Mouse (Mus musculus) heart, embryonic 12.5 days (tissue): Measurements from ENCODE around the gene Dnttip2. TPM values are rescaled to one million over a fixed set of nuclear protein-coding genes. Genes with fewer than 3 reads are reported as not detected.
A peak's percentile ranks its signal among the peaks of the same experiment; 100 is the strongest.
"Not testable (repeated sequence)": the region's sequence is repeated elsewhere in the genome, so short reads cannot be mapped to it uniquely, and the experiment has no call there.

Experiments used
- ATAC-seq: fragments of 200-750 bp; cut with Nextera tagmentation; 2 replicates; pipeline ENCODE4 v1.8.0; 2017; ENCODE audit warnings: moderate TSS enrichment, moderate library complexity; ENCODE audit not compliant: insufficient number of reproducible peaks, low FRiP score
- H3K27ac ChIP-seq: fragments of 300-500 bp; sonication (generic); 2 replicates; pipeline ENCODE4 v1.5.1; 2016; ENCODE audit warnings: mild to moderate bottlenecking, moderate library complexity; ENCODE audit not compliant: poor library complexity, severe bottlenecking
- H3K27me3 ChIP-seq: fragments of 300-500 bp; sonication (generic); replicated peaks from 2 replicates; pipeline ENCODE4 v1.6.1; 2016; ENCODE audit warnings: mild to moderate bottlenecking, moderate library complexity
- H3K36me3 ChIP-seq: fragments of 300-500 bp; sonication (generic); 2 replicates; pipeline ENCODE4 v1.6.1; 2016; ENCODE audit warnings: mild to moderate bottlenecking, moderate library complexity
- H3K4me1 ChIP-seq: fragments of 300-500 bp; sonication (generic); replicated peaks from 2 replicates; pipeline ENCODE4 v1.6.1; 2016; ENCODE audit warnings: mild to moderate bottlenecking
- H3K4me2 ChIP-seq: fragments of 300-500 bp; sonication (generic); 2 replicates; pipeline ENCODE4 v1.6.1; 2016; ENCODE audit warnings: mild to moderate bottlenecking, moderate library complexity
- H3K4me3 ChIP-seq: fragments of 300-500 bp; sonication (generic); 2 replicates; pipeline ENCODE4 v1.5.1; 2016; ENCODE audit warnings: mild to moderate bottlenecking
- H3K9ac ChIP-seq: fragments of 300-500 bp; sonication (generic); 2 replicates; pipeline ENCODE4 v1.6.1; 2016; ENCODE audit warnings: mild to moderate bottlenecking, moderate library complexity
- H3K9me3 ChIP-seq: fragments of 300-500 bp; sonication (generic); replicated peaks from 2 replicates; pipeline ENCODE4 v1.6.1; 2016; ENCODE audit warnings: mild to moderate bottlenecking, moderate library complexity
- WGBS: fragments of 180-500 bp; shearing (Covaris S2); methylation state at CpG from one replicate; pipeline ENCODE4 v1.1.7; 2016; 5-methylcytosine and 5-hydroxymethylcytosine counted together
- polyA plus RNA-seq: library from polyadenylated mRNA; unstranded; fragments of >200 nt; fragmentation: Nextera tagmentation; extraction: Ambion mirVana; gene quantifications from 2 replicates; pipeline ENCODE4 v1.2.1, GENCODE M21; 2016

Dnttip2 gene
- polyA plus RNA-seq, 1 experiment from 2014 or later: 50.1 TPM

- H3K27ac ChIP-seq: peak overlapping the region; percentile 97
- H3K36me3 ChIP-seq: no peaks in the 10 kb centered on the region
- WGBS: 89% methylated on average over 2 of the region's 2 CpGs
- no peaks in the 10 kb centered on the region for H3K27me3 ChIP-seq
- no peaks in the 10 kb centered on the region for H3K9me3 ChIP-seq
- ATAC-seq: peak; percentile 38; the same call in 1 of the 2 replicates
- peaks cover 21% of the 10 kb centered on the region for H3K4me1 ChIP-seq
- peak overlapping the region; percentile 93 for H3K4me3 ChIP-seq
- peak overlapping the region; percentile 40 for H3K4me2 ChIP-seq
- H3K9ac ChIP-seq: no peak overlapping the region
Measured at GRCm38 (mm10) chr3:122247768-122248100, 26.5 kb upstream of the Dnttip2 start.

- peaks cover 1% of the 10 kb centered on the region; the same call in 1 of the 2 replicates for H3K36me3 ChIP-seq
- H3K4me1 ChIP-seq: peaks cover 7% of the 10 kb centered on the region
- no peak for ATAC-seq
- H3K27me3 ChIP-seq: no peaks in the 10 kb centered on the region
- no peaks in the 10 kb centered on the region for H3K9me3 ChIP-seq
- no peak overlapping the region for H3K4me3 ChIP-seq
- no peak overlapping the region for H3K27ac ChIP-seq
- WGBS: 31% methylated on average over 3 of the region's 3 CpGs
- no peak overlapping the region for H3K4me2 ChIP-seq
- no peak overlapping the region for H3K9ac ChIP-seq
Measured at GRCm38 (mm10) chr3:122252466-122253253, 21.5 kb upstream of the Dnttip2 start.

GRCm38 (mm10) chr3:122254050-122254449 is 20.1 kb upstream of the Dnttip2 start:
- 72% methylated on average over 7 of the region's 7 CpGs for WGBS

GRCm38 (mm10) chr3:122269986-122270385 is 4.2 kb upstream of the Dnttip2 start:
- no peak overlapping the region for H3K27ac ChIP-seq
- H3K4me3 ChIP-seq: no peak overlapping the region
- H3K36me3 ChIP-seq: peaks cover 12% of the 10 kb centered on the region
- no peak for ATAC-seq
- WGBS: 71% methylated on average over 5 of the region's 5 CpGs
- H3K27me3 ChIP-seq: no peaks in the 10 kb centered on the region
- no peaks in the 10 kb centered on the region for H3K9me3 ChIP-seq
- no peak overlapping the region for H3K4me2 ChIP-seq
- peaks cover 1% of the 10 kb centered on the region for H3K4me1 ChIP-seq
- no peak overlapping the region for H3K9ac ChIP-seq

More at GRCm38 (mm10) chr3:122254050-122254449, 20.1 kb upstream of the Dnttip2 start:
- not testable (repeated sequence) for H3K27ac ChIP-seq, H3K4me1 ChIP-seq, H3K4me2 ChIP-seq, H3K9ac ChIP-seq, H3K4me3 ChIP-seq, ATAC-seq, H3K9me3 ChIP-seq, H3K27me3 ChIP-seq, H3K36me3 ChIP-seq

- H3K9ac ChIP-seq, H3K4me2 ChIP-seq, H3K4me3 ChIP-seq, H3K27me3 ChIP-seq, H3K27ac ChIP-seq, H3K9me3 ChIP-seq, ATAC-seq: not testable (repeated sequence)
- Histone ChIP-seq H3K4me1 (peaks cover 26% of the 10 kb centered on the region), H3K36me3 (peaks cover 26% of the 10 kb centered on the region)
- 72% methylated on average over 1 of the region's 1 CpGs for WGBS
Measured at GRCm38 (mm10) chr3:122272565-122272964, 1.6 kb upstream of the Dnttip2 start.

GRCm38 (mm10) chr3:122273407-122274240 is 564 bp upstream of the Dnttip2 start:
- Histone ChIP-seq H3K27me3 (no peaks in the 10 kb centered on the region), H3K9me3 (no peaks in the 10 kb centered on the region), H3K9ac (peak overlapping the region; percentile 62; the same call in 1 of the 2 replicates), H3K4me2 (peak overlapping the region; percentile 57), H3K4me3 (peak overlapping the region; percentile 78), H3K4me1 (peaks cover 34% of the 10 kb centered on the region), H3K36me3 (peaks cover 36% of the 10 kb centered on the region), H3K27ac (no peak overlapping the region)
- no peak for ATAC-seq
- 9% methylated on average over 20 of the region's 20 CpGs for WGBS

- Histone ChIP-seq H3K4me1 (peaks cover 34% of the 10 kb centered on the region), H3K36me3 (peaks cover 50% of the 10 kb centered on the region), H3K9ac (no peak overlapping the region), H3K9me3 (no peaks in the 10 kb centered on the region), H3K4me2 (peak overlapping the region; percentile 81), H3K4me3 (peak overlapping the region; percentile 78), H3K27me3 (no peaks in the 10 kb centered on the region), H3K27ac (no peak overlapping the region)
- 77% methylated on average over 10 of the region's 10 CpGs for WGBS
- ATAC-seq: no peak
Measured at GRCm38 (mm10) chr3:122275111-122275510, 923 bp downstream of the Dnttip2 start.

- Histone ChIP-seq H3K4me1 (peaks cover 15% of the 10 kb centered on the region), H3K9ac (no peak overlapping the region), H3K9me3 (no peaks in the 10 kb centered on the region), H3K27ac (no peak overlapping the region), H3K36me3 (peaks cover 31% of the 10 kb centered on the region), H3K4me2 (no peak overlapping the region), H3K4me3 (no peak overlapping the region), H3K27me3 (no peaks in the 10 kb centered on the region)
- WGBS: 72% methylated on average over 5 of the region's 5 CpGs
- ATAC-seq: no peak
Measured at GRCm38 (mm10) chr3:122287195-122287594, 13.0 kb downstream of the Dnttip2 start.

- 82% methylated on average over 5 of the region's 5 CpGs for whole genome bisulfite sequencing
- Histone ChIP-seq H3K27me3 (no peaks in the 10 kb centered on the region), H3K36me3 (peaks cover 16% of the 10 kb centered on the region), H3K4me3 (no peak overlapping the region), H3K27ac (no peak overlapping the region), H3K9me3 (no peaks in the 10 kb centered on the region), H3K4me2 (no peak overlapping the region), H3K9ac (no peak overlapping the region), H3K4me1 (peaks cover 20% of the 10 kb centered on the region)
- ATAC-seq: no peak
Measured at GRCm38 (mm10) chr3:122288613-122289195, 14.5 kb downstream of the Dnttip2 start.

- not testable (repeated sequence) for H3K27ac ChIP-seq, ATAC-seq, H3K4me2 ChIP-seq, H3K27me3 ChIP-seq, H3K9me3 ChIP-seq, H3K9ac ChIP-seq, H3K4me3 ChIP-seq
- H3K36me3 ChIP-seq: peaks cover 11% of the 10 kb centered on the region
- H3K4me1 ChIP-seq: peaks cover 22% of the 10 kb centered on the region
- 66% methylated on average over 4 of the region's 4 CpGs for WGBS
Measured at GRCm38 (mm10) chr3:122289344-122289743, 15.2 kb downstream of the Dnttip2 start.

GRCm38 (mm10) chr3:122290696-122291095 is 16.5 kb downstream of the Dnttip2 start:
- H3K4me1 ChIP-seq: peaks cover 30% of the 10 kb centered on the region
- H3K36me3 ChIP-seq: peaks cover under 1% of the 10 kb centered on the region
- peak overlapping the region; percentile 95 for H3K27ac ChIP-seq
- no peak for ATAC-seq
- no peak overlapping the region for H3K9ac ChIP-seq
- no peaks in the 10 kb centered on the region for H3K27me3 ChIP-seq
- no peaks in the 10 kb centered on the region for H3K9me3 ChIP-seq
- whole genome bisulfite sequencing: 76% methylated on average over 7 of the region's 7 CpGs
- H3K4me3 ChIP-seq: no peak overlapping the region
- no peak overlapping the region for H3K4me2 ChIP-seq
